Mouse (Mus musculus) left cerebral cortex, adult 8-10 months (tissue): ENCODE data around the gene Exoc4. TPM values are rescaled to one million over a fixed set of nuclear protein-coding genes. Genes with fewer than 3 reads are reported as not detected.

Experiments
- DNase-seq, 2 experiments: peaks; one replicate each; pipeline ENCODE4 v3.0.0; 2022; ENCODE audit warnings: low spot score in 2 of 2
- total RNA-seq, 4 experiments: library from RNA; stranded (reverse); gene quantifications; 2 replicates each; pipeline ENCODE4 v1.2.4; 2022

The Exoc4 gene
- total RNA-seq, 4 experiments from 2014 or later: 76.3 to 80.9 (median 78.7) TPM

DNA sequence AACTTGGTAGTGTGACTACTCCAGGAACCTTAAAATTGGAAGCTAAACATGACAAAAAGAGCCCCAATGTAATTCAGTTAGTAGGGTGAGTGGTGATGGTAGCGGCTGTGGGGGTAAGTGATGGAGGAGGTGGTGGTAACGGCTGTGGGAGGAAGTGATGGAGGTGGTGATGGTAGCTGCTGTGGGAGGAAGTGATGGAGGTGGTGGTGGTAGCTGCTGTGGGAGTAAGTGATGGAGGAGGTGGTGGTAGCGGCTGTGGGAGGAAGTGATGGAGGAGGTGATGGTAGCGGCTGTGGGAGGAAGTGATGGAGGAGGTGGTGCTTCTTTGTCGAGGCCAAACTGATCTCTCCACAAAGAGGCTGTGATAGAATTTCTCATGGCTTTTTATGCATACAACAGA lies 369.7 kb downstream of the Exoc4 start:
- DNase-seq: no peak

DNA sequence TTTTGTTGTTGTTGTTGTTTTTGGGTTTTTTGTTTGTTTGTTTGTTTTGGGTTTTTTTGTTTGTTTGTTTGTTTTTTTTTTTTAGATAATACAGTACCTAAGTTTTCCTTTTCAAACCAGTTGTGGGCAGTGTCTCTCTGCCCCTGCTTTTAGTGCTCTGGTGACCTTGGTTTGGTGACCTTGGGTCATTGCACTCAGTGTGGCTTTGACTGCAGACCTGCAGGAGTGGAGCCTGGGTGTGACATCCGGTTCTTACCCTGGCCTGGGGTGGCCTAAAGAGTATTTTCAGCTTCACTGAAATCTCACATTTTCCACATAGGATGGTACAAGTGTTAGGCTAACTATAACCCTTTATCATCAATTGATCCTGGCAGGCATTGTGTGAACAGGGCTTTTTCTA lies 371.8 kb downstream of the Exoc4 start:
- no peak for DNase-seq

DNA sequence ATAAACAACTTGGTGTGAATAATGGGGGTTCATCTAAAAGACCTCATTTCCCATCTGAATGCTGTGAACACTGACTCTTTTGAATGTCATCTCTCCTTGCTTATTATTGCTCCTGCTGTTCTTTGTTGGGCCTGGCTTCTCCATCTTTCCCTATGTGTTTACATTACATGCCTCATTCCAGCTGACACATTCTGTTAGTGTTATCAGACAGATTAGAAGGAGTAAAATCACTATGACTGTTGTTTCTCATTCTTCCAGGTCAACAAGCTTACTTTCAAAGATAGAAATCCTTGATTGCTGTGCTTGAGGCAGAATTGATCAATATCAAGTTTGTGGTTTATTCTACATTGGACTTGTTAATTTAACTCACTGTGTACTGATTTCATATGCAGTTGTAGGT lies 377.0 kb downstream of the Exoc4 start:
- no peak for DNase-seq

DNA sequence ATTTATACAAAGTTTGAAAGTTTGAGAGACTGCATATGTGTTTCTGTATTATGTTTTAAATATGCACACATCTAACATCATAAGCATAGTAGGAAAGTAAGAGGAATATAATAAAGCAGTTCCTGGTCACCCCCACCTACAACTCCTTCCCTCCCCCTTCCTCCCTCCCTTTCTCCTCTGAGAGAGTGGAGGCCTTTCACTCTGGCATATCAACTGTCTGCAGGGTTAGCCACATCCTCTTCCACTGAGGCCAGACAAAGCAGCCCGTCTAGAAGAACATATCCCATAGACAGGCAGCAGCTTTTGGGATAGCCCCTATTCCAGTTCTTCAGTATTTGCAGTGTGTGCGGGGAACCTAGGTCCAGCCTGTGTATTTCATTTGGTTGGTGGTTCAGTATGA lies 382.2 kb downstream of the Exoc4 start:
- DNase-seq: no peak

DNA sequence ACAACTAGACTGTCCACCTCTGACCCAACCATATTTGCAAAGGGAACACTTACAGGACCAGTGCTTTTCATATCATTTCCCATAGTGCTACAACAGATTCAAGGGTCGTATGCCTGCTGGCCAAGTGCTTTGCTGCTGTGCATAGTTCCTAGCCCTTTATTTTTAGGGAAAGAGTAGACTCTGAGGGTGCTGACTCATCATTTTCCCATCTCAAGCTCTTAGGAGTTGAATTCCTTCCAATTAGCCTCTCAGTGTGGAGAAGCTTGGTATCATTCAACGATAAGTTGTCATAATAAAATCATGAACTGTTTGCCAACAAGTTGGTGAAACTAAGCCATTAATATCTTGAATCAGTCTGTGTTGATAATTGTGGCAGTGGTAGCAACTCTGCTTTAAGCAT lies 388.3 kb downstream of the Exoc4 start:
- DNase-seq: no peak

- DNase-seq: peak in 1 of 2 experiments; percentile 15
These were observed 433.1 kb downstream of the Exoc4 start for GRCm38 (mm10) chr6:33681778-33682640.

GRCm38 (mm10) chr6:33683533-33683932 lies 434.6 kb downstream of the Exoc4 start:
- no peak for DNase-seq

GRCm38 (mm10) chr6:33685321-33685720 lies 436.4 kb downstream of the Exoc4 start:
- no peak for DNase-seq

GRCm38 (mm10) chr6:33690601-33691000 lies 441.7 kb downstream of the Exoc4 start:
- no peak for DNase-seq

DNA sequence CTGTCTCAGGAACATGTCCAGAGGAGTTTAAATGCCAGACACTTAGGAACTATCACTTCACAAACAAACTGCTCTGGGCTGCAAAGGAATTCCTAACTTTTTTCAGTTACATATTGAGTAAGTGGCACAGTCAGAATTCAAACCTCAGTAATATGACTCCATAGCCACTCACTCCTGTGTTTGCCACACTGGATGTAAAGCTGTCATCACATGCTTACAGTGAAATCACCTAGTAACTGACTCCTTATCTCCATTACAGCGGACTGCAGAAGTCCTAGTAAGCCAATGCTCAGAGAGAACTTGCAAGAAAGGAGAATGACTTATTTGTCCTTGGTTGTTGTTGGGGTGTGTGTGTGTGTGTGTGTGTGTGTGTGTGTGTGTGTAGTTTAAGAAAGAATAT lies 448.1 kb downstream of the Exoc4 start:
- no peak for DNase-seq

DNA sequence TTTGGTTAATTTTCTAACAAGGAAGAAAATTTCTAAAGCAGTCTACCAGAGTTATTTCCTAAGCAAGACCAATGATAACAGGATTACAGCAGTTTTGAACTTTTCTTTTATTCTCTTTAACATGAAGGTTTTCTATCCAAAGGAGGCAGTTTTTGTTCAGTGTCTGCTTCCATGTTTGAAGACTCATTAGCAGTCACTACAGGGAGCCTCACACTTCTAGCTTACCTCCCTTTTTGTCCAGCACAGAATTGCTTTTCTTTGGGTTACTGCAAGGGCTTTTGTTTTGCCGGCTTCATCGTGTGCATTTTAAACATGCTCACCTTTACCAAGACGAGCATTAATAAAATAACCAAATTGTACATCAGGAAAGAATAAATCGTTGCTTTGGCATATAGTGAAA lies 460.0 kb downstream of the Exoc4 start:
- no peak for DNase-seq

DNA sequence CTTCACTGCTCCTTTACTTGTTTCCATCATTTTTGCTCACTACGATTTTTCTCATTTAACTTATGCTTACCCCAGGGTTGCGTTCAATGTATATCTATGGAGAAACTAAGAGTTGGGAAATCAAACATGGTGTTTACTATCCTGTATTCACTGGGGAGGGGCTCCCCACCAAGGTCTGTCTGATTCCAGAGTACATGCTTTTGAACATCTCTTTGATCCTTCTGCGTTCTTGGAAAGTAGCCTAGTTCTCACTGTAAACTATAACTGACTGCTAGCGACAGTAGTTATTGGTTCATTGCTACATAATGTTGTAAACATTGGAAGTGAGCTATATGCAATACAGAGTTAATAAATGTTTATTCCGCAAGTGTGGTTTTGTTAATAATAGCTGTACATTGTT lies 460.5 kb downstream of the Exoc4 start:
- no peak for DNase-seq

DNA sequence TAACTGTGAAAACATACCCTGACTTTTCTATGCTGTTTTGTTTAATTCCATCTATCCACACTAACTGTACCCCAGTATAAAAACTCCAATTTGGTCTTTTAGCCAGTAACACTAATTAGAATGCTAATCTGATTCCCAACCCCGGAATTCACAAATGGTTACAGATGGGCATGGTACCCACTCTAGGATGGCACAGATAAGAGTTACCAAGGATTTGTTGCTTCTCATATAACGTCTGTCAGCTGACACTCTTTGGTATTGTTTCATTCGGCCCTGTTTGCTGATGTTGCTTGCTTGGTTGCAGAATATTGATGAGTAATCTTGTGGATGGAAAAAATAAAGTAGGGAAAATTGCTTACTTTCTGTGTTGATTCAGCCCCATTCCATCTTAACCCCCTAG lies 462.9 kb downstream of the Exoc4 start:
- DNase-seq: no peak

- DNase-seq: no peak
These were observed 463.7 kb downstream of the Exoc4 start for GRCm38 (mm10) chr6:33712540-33713118.

- DNase-seq: no peak
These were observed 467.5 kb downstream of the Exoc4 start for GRCm38 (mm10) chr6:33716254-33716965.

DNA sequence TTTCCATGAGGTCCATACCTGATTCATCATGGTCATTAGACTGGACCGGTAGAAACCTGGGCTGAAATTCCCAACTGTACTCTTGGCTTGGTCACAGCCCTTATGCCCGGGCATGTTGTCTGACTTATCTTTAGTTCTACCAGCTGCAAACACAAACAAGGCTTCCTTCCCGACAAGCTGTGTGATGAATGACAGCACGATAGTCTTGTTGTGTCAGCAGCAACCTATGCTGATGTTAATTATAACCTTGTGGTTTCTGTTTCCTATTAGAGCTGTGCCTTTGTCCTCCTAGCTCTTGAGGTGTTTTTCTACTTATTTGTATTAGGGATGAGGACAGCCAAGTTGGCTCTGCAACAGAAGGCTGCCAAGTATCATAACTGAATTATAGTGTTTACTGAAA lies 472.3 kb downstream of the Exoc4 start:
- DNase-seq: no peak

DNA sequence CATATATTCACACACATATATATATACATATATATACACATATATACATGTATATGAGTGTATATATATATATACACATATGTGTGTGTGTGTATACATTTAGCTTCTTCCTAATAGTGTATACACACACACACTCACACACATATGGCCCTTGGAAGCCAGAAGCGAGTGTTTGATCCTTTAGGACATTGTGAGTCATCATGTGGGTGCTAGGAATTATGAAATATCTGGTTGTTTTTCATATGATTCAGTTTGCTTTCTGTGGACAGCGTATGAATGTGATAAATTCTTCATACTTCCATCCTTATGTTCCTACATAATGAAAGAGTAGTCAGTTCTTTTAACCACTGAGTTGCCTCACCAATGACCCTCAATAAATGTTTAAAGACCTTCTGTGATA lies 473.9 kb downstream of the Exoc4 start:
- no peak for DNase-seq

DNA sequence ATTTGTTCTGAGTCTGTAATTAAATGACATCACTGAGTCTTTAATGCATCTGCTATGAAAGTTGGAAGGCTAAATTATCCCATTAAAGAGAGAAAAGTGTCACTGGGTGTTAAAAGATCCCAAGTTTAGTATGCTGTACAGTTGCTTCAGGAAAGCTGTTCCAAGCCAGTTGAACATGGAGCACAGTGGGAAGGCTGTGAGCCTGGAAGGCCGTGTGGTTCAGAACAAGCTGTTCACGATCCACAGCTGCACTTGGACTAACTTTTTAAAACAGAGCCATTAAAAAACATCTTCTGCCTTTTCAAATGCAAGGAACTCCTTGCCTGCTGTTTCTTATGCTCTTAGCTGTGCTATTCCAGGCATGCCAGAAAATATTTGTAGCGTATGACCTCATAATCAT lies 475.7 kb downstream of the Exoc4 start:
- DNase-seq: no peak

- no peak for DNase-seq
These were observed 478.4 kb downstream of the Exoc4 start for GRCm38 (mm10) chr6:33727271-33727670.

GRCm38 (mm10) chr6:33732214-33732613 lies 483.3 kb downstream of the Exoc4 start:
- no peak for DNase-seq

- DNase-seq: no peak
These were observed 484.7 kb downstream of the Exoc4 start for GRCm38 (mm10) chr6:33733602-33734001.

DNA sequence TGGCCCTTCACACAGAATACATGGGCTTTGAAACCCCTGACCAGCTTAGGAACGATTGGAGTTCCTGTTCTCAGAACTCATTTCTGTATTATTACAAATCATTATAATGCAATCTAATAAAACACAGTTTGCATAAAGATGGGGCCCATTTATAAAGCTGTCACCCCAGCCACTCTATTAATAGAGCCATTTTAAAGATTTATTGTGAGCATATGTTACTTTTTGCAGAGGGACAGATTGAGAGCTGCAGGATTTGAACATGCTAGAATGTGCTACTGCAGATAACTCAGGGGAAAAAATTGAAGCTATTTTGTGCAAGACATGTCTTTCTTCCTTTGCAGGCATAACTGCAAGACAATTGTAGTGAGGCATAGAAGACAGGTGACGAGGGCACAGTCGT lies 485.1 kb downstream of the Exoc4 start:
- DNase-seq: no peak
